Mouse (Mus musculus): ENCODE measurements around the gene Snx3.

DNA sequence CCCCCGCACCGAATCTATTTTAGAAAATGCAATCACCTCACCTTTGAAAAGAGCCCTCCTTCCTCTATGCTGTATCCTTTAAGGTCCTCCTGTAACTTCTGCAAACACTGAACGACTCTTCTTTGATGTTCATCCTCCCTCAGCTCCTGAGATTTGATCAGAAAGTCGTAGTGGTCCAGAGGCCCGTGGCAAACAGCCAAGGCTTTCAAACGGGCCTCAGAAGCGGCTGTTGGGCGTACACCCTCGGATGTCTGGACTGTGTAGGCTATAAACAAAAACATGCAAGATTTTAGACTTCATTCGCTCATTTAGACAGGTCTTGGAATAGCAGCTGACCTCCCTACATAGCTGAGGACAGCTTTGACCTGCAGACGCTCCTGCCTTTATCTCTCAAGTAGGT lies 47.6 kb upstream of the Snx3 start:
- TF ChIP-seq CTCF (IDR thresholded peaks at IDR 0.05; ENCODE audit: insufficient read depth, low read depth, low read length) (no peak), POLR2A (IDR thresholded peaks at IDR 0.05; ENCODE audit: insufficient read depth, low read depth, low read length) (no peak)
